Mouse (Mus musculus) brain, embryonic 14.5 days (tissue): ENCODE data around the gene S100a6.

Experiments used
- CTCF ChIP-seq: fragments of 200-500 bp; IDR thresholded peaks from 2 replicates; pipeline ENCODE4 v1.5.1; 2012; ENCODE audit warnings: inconsistent platforms, mild to moderate bottlenecking, moderate library complexity, borderline replicate concordance; ENCODE audit not compliant: insufficient read depth, insufficient read length; ENCODE audit errors: extremely low read depth
- POLR2A ChIP-seq: fragments of 200-500 bp; IDR thresholded peaks from 2 replicates; pipeline ENCODE4 v1.6.1; 2012; ENCODE audit warnings: mild to moderate bottlenecking, inconsistent platforms, borderline replicate concordance; ENCODE audit not compliant: poor library complexity, insufficient read depth, insufficient read length, severe bottlenecking; ENCODE audit errors: extremely low read depth

- no peak for TF ChIP-seq CTCF
- TF ChIP-seq POLR2A: no peak
Measured at GRCm38 (mm10) chr3:90611494-90611893, 1.2 kb upstream of the S100a6 start.
